Mouse (Mus musculus): ENCODE data around the gene Maml3.

GRCm38 (mm10) chr3:51854152-51854551 lies 250.7 kb downstream of the Maml3 start:
- no peak for TF ChIP-seq CTCF (IDR thresholded peaks at IDR 0.05; ENCODE audit: low read depth, low read length)
- no peak for TF ChIP-seq POLR2A (IDR thresholded peaks at IDR 0.05; ENCODE audit: borderline replicate concordance, low read depth, low read length)
